Mouse (Mus musculus) lung, postnatal 0 days (tissue): Measurements from ENCODE around the gene Gm6588. TPM values are rescaled to one million over a fixed set of nuclear protein-coding genes. Genes with fewer than 3 reads are reported as not detected.

Experiments
- ATAC-seq: fragments of 200-750 bp; cut with Nextera tagmentation; 2 replicates; pipeline ENCODE4 v1.8.0; 2017; ENCODE audit warnings: moderate library complexity
- DNase-seq: peaks from one replicate; pipeline ENCODE4 v3.0.0-alpha.2; 2016; ENCODE audit warnings: low spot score
- H3K27ac ChIP-seq: fragments of 300-500 bp; sonication (generic); 2 replicates; pipeline ENCODE4 v1.5.1; 2014; ENCODE audit warnings: antibody characterized with exemption, mild to moderate bottlenecking, low read length, mixed read lengths
- H3K27me3 ChIP-seq: fragments of 300-500 bp; sonication (generic); replicated peaks from 2 replicates; pipeline ENCODE4 v1.6.1; 2014; ENCODE audit warnings: low read length, mixed read lengths; ENCODE audit not compliant: insufficient read depth
- H3K36me3 ChIP-seq: fragments of 300-500 bp; sonication (generic); 2 replicates; pipeline ENCODE4 v1.6.1; 2014; ENCODE audit warnings: low read length, mixed read lengths; ENCODE audit not compliant: insufficient read depth
- H3K4me1 ChIP-seq: fragments of 300-500 bp; sonication (generic); 2 replicates; pipeline ENCODE4 v1.6.1; 2014; ENCODE audit warnings: antibody characterized with exemption, low read depth, low read length, mixed read lengths; ENCODE audit not compliant: insufficient read depth
- H3K4me2 ChIP-seq: fragments of 300-500 bp; sonication (generic); replicated peaks from 2 replicates; pipeline ENCODE4 v1.6.1; 2014; ENCODE audit warnings: low read depth, mild to moderate bottlenecking, low read length, moderate library complexity, mixed read lengths
- H3K4me3 ChIP-seq: fragments of 300-500 bp; sonication (generic); 2 replicates; pipeline ENCODE4 v1.5.1; 2014; ENCODE audit warnings: low read depth, low read length
- H3K9ac ChIP-seq: fragments of 300-500 bp; sonication (generic); replicated peaks from 2 replicates; pipeline ENCODE4 v1.6.1; 2014; ENCODE audit warnings: low read depth, mild to moderate bottlenecking
- H3K9me3 ChIP-seq: fragments of 300-500 bp; sonication (generic); 2 replicates; pipeline ENCODE4 v1.6.1; 2016; ENCODE audit warnings: low read length, mixed read lengths
- CTCF ChIP-seq: IDR thresholded peaks from 2 replicates; pipeline ENCODE4 v1.5.1; 2016; ENCODE audit warnings: antibody characterized with exemption, mild to moderate bottlenecking
- EP300 ChIP-seq: IDR thresholded peaks from 2 replicates; pipeline ENCODE4 v1.6.1; 2016; ENCODE audit warnings: antibody characterized with exemption, mild to moderate bottlenecking, control low read depth
- WGBS: fragments of 180-500 bp; shearing (Covaris S2); extraction: QIAGEN DNeasy Blood & Tissue Kit; methylation state at CpG from one replicate; pipeline ENCODE4 v1.1.7; 2014; 5-methylcytosine and 5-hydroxymethylcytosine counted together
- polyA plus RNA-seq: library from polyadenylated mRNA; unstranded; fragments of >200 nt; fragmentation: Nextera tagmentation; extraction: Ambion mirVana; gene quantifications from 2 replicates; pipeline ENCODE4 v1.2.1, GENCODE M21; 2015

Gene Gm6588
- polyA plus RNA-seq, 1 experiment from 2014 or later = not detected

DNA sequence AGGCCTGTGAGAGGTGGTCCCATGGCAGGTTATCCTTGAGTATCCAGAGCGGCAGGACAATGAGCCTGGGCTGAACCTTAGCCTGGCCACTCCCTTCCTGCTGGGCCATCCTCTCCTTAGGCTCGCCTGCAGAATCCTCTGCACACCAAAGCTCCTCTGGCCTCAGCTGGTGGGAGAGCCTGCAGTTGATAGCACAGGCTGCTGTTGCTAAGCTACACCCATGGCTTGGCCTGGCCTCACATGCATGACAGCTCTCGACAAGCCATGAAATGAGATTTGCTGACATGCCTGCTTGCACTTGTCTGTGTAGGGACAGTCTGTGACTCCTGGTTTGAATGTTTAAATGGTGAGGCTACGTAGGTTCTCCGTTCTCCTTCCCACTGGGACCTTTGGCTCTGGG, 32.6 kb upstream of the Gm6588 start:
- TF ChIP-seq CTCF (no peak), EP300 (no peak)
- Histone ChIP-seq H3K27me3 (no peaks in the 10 kb centered on the region), H3K4me1 (no peaks in the 10 kb centered on the region), H3K27ac (no peak overlapping the region), H3K4me2 (no peak overlapping the region), H3K9ac (no peak overlapping the region), H3K4me3 (no peak overlapping the region), H3K36me3 (no peaks in the 10 kb centered on the region), H3K9me3 (no peaks in the 10 kb centered on the region; the same call in 1 of the 2 replicates)
- ATAC-seq (no peak), DNase-seq (no peak)
- WGBS = 71% methylated on average over 5 of the region's 5 CpGs

DNA sequence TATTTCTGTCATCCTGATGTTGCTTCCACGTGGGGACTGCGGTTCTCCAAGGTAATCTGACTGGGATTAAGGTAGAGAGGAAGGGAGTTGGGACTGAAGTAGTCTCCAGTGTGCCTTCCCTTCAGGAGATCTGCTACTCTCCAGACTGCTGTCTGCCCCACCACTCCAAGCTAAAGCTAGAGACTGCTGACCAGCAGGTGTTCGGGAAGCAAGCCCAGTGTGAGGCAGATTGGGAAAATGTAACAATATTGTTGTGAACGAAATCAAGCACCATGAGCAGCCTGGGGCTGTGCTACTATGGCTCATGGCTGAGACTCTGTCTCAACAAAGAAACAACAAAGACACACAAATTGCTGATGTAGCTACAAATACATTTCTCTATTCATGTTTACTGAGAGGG, 31.2 kb upstream of the Gm6588 start:
- Histone ChIP-seq H3K4me3 (no peak overlapping the region), H3K9ac (no peak overlapping the region), H3K4me1 (no peaks in the 10 kb centered on the region), H3K27ac (no peak overlapping the region), H3K4me2 (no peak overlapping the region), H3K9me3 (no peaks in the 10 kb centered on the region; the same call in 1 of the 2 replicates), H3K27me3 (no peaks in the 10 kb centered on the region), H3K36me3 (no peaks in the 10 kb centered on the region)
- DNase-seq (no peak), ATAC-seq (no peak)
- WGBS = 53% methylated on average over 4 of the region's 4 CpGs
- TF ChIP-seq CTCF (no peak), EP300 (no peak)

DNA sequence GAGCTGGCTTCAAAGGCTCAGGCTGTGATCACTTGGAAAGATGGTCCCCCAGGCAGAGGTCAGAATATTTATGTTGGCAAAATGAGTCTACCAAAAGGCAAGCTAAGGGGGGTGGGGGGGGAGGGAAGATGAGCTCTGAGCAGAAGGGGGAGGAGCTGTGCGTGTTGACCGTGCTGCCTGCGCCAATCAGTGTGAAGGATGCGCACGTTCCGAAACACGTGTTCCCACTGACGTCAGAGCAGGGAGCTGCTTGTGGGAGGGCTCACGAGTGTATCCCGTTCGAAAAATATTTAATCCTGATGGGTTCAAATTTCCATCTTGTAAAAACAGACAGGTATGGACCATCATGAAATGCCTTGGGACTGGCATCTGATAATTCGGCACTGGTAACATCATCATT, 29.7 kb upstream of the Gm6588 start:
- WGBS = 28% methylated on average over 12 of the region's 12 CpGs
- TF ChIP-seq EP300 (no peak), CTCF (no peak)
- Histone ChIP-seq H3K36me3 (no peaks in the 10 kb centered on the region), H3K27ac (no peak overlapping the region), H3K4me1 (no peaks in the 10 kb centered on the region), H3K27me3 (no peaks in the 10 kb centered on the region), H3K9ac (no peak overlapping the region), H3K9me3 (no peaks in the 10 kb centered on the region), H3K4me3 (no peak overlapping the region), H3K4me2 (no peak overlapping the region)
- DNase-seq (no peak), ATAC-seq (no peak)

GRCm38 (mm10) chr5:112426635-112427034, 22.6 kb upstream of the Gm6588 start:
- no peak overlapping the region for H3K9ac ChIP-seq
- H3K36me3 ChIP-seq = no peaks in the 10 kb centered on the region
- H3K4me1 ChIP-seq = no peaks in the 10 kb centered on the region
- no peak overlapping the region for H3K4me2 ChIP-seq
- H3K9me3 ChIP-seq = no peaks in the 10 kb centered on the region
- H3K27ac ChIP-seq = no peak overlapping the region
- no peak for TF ChIP-seq EP300
- no peak for TF ChIP-seq CTCF
- 67% methylated on average over 7 of the region's 7 CpGs for WGBS
- DNase-seq = no peak
- no peak for ATAC-seq
- no peak overlapping the region for H3K4me3 ChIP-seq
- H3K27me3 ChIP-seq = 0 out of 2 replicates have a peak, but pooled peaks cover 3% of the 10 kb centered on the region

- Histone ChIP-seq H3K27me3 (0 out of 2 replicates have a peak, but pooled peaks cover 3% of the 10 kb centered on the region), H3K36me3 (no peaks in the 10 kb centered on the region), H3K4me1 (no peaks in the 10 kb centered on the region), H3K4me2 (no peak overlapping the region), H3K9me3 (no peaks in the 10 kb centered on the region), H3K4me3 (no peak overlapping the region), H3K9ac (no peak overlapping the region), H3K27ac (no peak overlapping the region)
- TF ChIP-seq CTCF (peak; percentile 82), EP300 (no peak)
- DNase-seq (peak; percentile 40), ATAC-seq (no peak)
- WGBS = 28% methylated on average over 2 of the region's 2 CpGs
Observed at GRCm38 (mm10) chr5:112427283-112427682, 21.9 kb upstream of the Gm6588 start.

DNA sequence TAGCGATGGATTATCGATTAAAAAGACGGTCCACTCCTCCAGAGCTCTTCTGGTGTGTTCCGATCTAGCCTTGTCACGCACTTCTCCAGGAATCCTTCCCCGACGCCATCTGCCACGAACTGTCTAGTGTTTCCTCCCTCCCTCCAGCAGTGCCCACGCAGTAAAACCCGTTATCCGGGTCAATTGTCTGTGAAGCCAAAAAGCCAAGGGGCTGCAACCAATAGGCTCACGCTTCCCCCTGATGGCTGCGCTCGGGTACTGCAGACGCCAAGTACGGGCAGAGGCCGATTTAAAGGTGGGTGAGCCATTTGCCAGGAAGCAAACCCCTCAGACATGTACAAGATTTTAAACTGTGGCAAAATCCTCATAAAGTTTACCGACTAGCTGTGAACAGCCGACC, 20.3 kb upstream of the Gm6588 start:
- DNase-seq = peak; percentile 48
- H3K4me3 ChIP-seq = no peak overlapping the region
- H3K9me3 ChIP-seq = no peaks in the 10 kb centered on the region
- no peaks in the 10 kb centered on the region for H3K4me1 ChIP-seq
- no peak; the same call in 1 of the 2 replicates for ATAC-seq
- WGBS = 15% methylated on average over 19 of the region's 19 CpGs
- no peak overlapping the region for H3K9ac ChIP-seq
- 0 out of 2 replicates have a peak, but pooled peaks cover 3% of the 10 kb centered on the region for H3K27me3 ChIP-seq
- no peaks in the 10 kb centered on the region for H3K36me3 ChIP-seq
- no peak overlapping the region for H3K4me2 ChIP-seq
- TF ChIP-seq CTCF = peak; percentile 85
- no peak for TF ChIP-seq EP300
- H3K27ac ChIP-seq = no peak overlapping the region
